Mouse (Mus musculus) megakaryocyte, embryonic 14.5 days (primary cell): ENCODE results near the gene Col18a1.

Source experiments
- FLI1 ChIP-seq: IDR thresholded peaks from 2 replicates; pipeline ENCODE4 v1.6.1; 2012; ENCODE audit warnings: low read length, inconsistent platforms, mixed read lengths
- GATA1 ChIP-seq: IDR thresholded peaks from 3 replicates; pipeline ENCODE4 v1.6.1; 2012; ENCODE audit warnings: mixed read lengths, low read length, inconsistent platforms, borderline replicate concordance

DNA sequence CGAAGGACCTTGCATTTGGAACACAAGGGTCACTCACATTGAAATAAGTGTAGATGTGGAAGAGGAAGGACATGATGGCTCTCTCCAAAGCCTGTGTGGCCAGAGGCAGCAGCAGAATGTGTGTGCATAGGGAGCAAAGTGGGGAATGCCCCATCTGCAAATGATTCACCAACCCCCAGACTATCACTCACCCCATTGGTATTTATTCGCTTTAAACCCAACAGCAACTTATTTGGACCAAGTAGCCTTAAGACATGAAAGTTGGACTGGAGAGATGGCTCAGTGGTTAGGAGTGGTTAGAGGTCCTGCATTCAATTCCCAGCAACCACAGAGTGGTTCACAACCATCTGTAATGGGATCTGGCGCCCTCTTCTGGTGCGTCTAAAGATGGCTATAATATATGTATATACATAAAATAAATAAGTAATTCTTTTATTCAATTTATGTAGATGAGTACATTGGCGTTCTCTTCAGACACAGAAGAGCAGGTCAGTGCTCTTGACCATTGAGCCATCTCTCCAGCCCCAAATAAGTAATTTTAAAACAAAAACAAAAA is 31.0 kb downstream of the Col18a1 start:
- no peak for TF ChIP-seq GATA1
- no peak for TF ChIP-seq FLI1
